Mouse (Mus musculus): ENCODE measurements around the gene Gm3415.
"Not testable (repeated sequence)": the region's sequence is repeated elsewhere in the genome, so short reads cannot be mapped to it uniquely, and the experiment has no call there.

Gm3415 gene

GRCm38 (mm10) chr5:146555836-146556235, at the start of gene Gm3415:
Gm3415 (plus strand) TSS chr5:146556136.
- in situ Hi-C loops (cut with MseI, MboI): not testable (repeated sequence)

GRCm38 (mm10) chr5:146513823-146514222, 42.1 kb upstream of the Gm3415 start, which contains the start of gene Gm3402:
Gm3402 (plus strand) TSS chr5:146514123.
- in situ Hi-C loops (cut with MseI, MboI): not testable (repeated sequence)

- in situ Hi-C loops (cut with MseI, MboI): not testable (repeated sequence)
These were observed 30.4 kb upstream of the Gm3415 start, which contains the start of gene Gm3404 for GRCm38 (mm10) chr5:146525501-146525900. Gm3404 (plus strand) TSS chr5:146525801.

- in situ Hi-C loops (cut with MseI, MboI): not testable (repeated sequence)
These were observed 18.6 kb upstream of the Gm3415 start, which contains the start of gene Gm3409 for GRCm38 (mm10) chr5:146537347-146537746. Gm3409 (plus strand) TSS chr5:146537647.

- in situ Hi-C loops (cut with MseI, MboI): no loop called here
These were observed 8.3 kb downstream of the Gm3415 start for GRCm38 (mm10) chr5:146564259-146564658.

GRCm38 (mm10) chr5:146567054-146567453, 11.1 kb downstream of the Gm3415 start:
- in situ Hi-C loops (cut with MseI, MboI): loop anchor here (5.0 kb wide), 1 partner anchor 420 kb away; no protein-coding TSS in a partner anchor

GRCm38 (mm10) chr5:146570179-146570578, 14.2 kb downstream of the Gm3415 start:
- in situ Hi-C loops (cut with MseI, MboI): loop anchor here in 1 of 2 experiments (10.0 kb wide), 1 partner anchor 95 kb away; no protein-coding TSS in a partner anchor

GRCm38 (mm10) chr5:146571830-146572734, 16.1 kb downstream of the Gm3415 start:
- in situ Hi-C loops (cut with MseI, MboI): loop anchor here in 1 of 2 experiments (10.0 kb wide), 1 partner anchor 93 kb away; no protein-coding TSS in a partner anchor

GRCm38 (mm10) chr5:146572735-146573042, 16.8 kb downstream of the Gm3415 start:
- in situ Hi-C loops (cut with MseI, MboI): loop anchor here in 1 of 2 experiments (10.0 kb wide), 1 partner anchor 92 kb away; no protein-coding TSS in a partner anchor

GRCm38 (mm10) chr5:146576668-146577067, 20.7 kb downstream of the Gm3415 start:
- in situ Hi-C loops (cut with MseI, MboI): loop anchor here in 1 of 2 experiments (10.0 kb wide), 1 partner anchor 88 kb away; no protein-coding TSS in a partner anchor

- in situ Hi-C loops (cut with MseI, MboI): loop anchor here in 1 of 2 experiments (10.0 kb wide), 1 partner anchor 71 kb away; no protein-coding TSS in a partner anchor
These were observed 28.2 kb downstream of the Gm3415 start for GRCm38 (mm10) chr5:146584156-146584477.

GRCm38 (mm10) chr5:146584478-146585306, 28.8 kb downstream of the Gm3415 start, which contains the start of gene Gpr12:
Gpr12 (minus strand) TSS chr5:146585239.
- in situ Hi-C loops (cut with MseI, MboI): loop anchor here in 1 of 2 experiments (10.0 kb wide), 1 partner anchor 70 kb away; no protein-coding TSS in a partner anchor

- in situ Hi-C loops (cut with MseI, MboI): loop anchor here in 1 of 2 experiments (10.0 kb wide), 1 partner anchor 70 kb away; no protein-coding TSS in a partner anchor
These were observed 29.3 kb downstream of the Gm3415 start for GRCm38 (mm10) chr5:146585307-146585651.

GRCm38 (mm10) chr5:146586357-146587070, 30.6 kb downstream of the Gm3415 start:
- in situ Hi-C loops (cut with MseI, MboI): loop anchor here in 1 of 2 experiments (10.0 kb wide), 1 partner anchor 68 kb away; no protein-coding TSS in a partner anchor

GRCm38 (mm10) chr5:146590987-146591386, 35.1 kb downstream of the Gm3415 start:
- in situ Hi-C loops (cut with MseI, MboI): no loop called here

GRCm38 (mm10) chr5:146591636-146592035, 35.7 kb downstream of the Gm3415 start:
- in situ Hi-C loops (cut with MseI, MboI): no loop called here

GRCm38 (mm10) chr5:146592580-146592979, 36.6 kb downstream of the Gm3415 start:
- in situ Hi-C loops (cut with MseI, MboI): no loop called here

- in situ Hi-C loops (cut with MseI, MboI): no loop called here
These were observed 40.9 kb downstream of the Gm3415 start for GRCm38 (mm10) chr5:146596612-146597502.

GRCm38 (mm10) chr5:146597503-146597874, 41.6 kb downstream of the Gm3415 start:
- in situ Hi-C loops (cut with MseI, MboI): no loop called here
